Mouse (Mus musculus): ENCODE results near the gene Maml3. TPM values are rescaled to one million over a fixed set of nuclear protein-coding genes. Genes with fewer than 3 reads are reported as not detected.

The Maml3 gene
- polyA plus RNA-seq, 1 experiment from 2014 or later = 2.6 TPM

DNA sequence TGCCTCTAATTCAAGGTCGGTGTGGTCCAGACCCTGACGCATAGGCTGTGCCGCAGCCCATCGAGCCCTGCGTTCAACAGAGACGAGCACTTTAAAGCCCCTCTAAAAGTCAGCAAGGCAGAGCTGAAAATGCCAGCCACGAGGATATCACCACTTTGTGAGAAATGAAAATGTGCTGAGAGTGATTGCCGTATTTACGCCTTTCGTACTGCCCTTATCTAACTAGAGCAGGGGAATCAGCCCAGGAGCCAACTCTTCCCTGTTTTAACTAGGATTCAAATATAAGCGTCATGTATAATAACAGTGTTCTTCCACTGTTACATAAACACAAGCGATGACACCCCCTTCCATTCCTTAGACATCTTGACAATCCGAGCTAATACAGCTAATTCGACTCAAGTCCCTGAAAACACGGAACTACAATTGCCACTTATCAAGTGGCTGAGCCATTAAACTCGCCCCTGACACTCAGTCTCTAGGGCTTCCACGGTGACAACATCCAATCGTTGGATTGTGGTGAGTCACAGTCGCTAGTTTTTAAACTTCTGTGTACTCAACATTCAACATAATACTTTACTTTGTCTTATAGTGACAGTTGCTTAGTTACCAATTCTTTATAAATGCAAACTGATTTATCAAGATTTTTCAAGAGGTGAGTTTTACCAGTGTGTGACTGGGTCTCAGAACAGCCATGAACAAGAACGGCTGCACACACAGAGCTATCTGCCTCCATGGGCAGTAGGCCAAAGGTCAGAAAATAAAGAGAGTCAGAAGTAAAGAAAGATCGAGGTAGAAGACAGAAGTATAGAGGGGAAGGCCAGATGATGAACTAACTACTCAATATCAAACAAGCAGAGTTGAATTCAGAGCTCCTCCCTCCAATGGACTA is 106.1 kb downstream of the Maml3 start:
- H3K9me3 ChIP-seq (replicated peaks; ENCODE audit: control insufficient read depth, low read length) = no peaks in the 10 kb centered on the region

GRCm38 (mm10) chr3:51997616-51998015 is 107.3 kb downstream of the Maml3 start:
- Histone ChIP-seq H3K9me3 (replicated peaks; ENCODE audit: control insufficient read depth, low read length) (no peaks in the 10 kb centered on the region), H3K4me3 (ENCODE audit: low read depth, low read length) (no peak overlapping the region), H3K9ac (ENCODE audit: low read depth, low read length) (no peak overlapping the region), H3K36me3 (ENCODE audit: control insufficient read depth, insufficient read depth, low read length) (no peaks in the 10 kb centered on the region), H3K4me2 (no peak overlapping the region), H3K27me3 (ENCODE audit: control insufficient read depth, insufficient read depth, low read length) (no peaks in the 10 kb centered on the region), H3K27ac (ENCODE audit: low read depth, low read length) (no peak overlapping the region), H3K4me1 (ENCODE audit: control insufficient read depth, insufficient read depth, low read length) (peaks cover 5% of the 10 kb centered on the region; the same call in 1 of the 2 replicates)
- no peak for ATAC-seq (replicated peaks; ENCODE audit: insufficient number of reproducible peaks, low FRiP score, low TSS enrichment)
- 78% methylated on average over 11 of the region's 11 CpGs for WGBS (ENCODE audit: insufficient replicate concordance)

More for the DNA sequence above, 106.1 kb downstream of the Maml3 start:
- WGBS (ENCODE audit: insufficient replicate concordance) = 65% methylated on average over 21 of the region's 21 CpGs
- H3K4me3 ChIP-seq (ENCODE audit: low read depth, low read length) = no peak overlapping the region
- no peak overlapping the region for H3K27ac ChIP-seq (ENCODE audit: low read depth, low read length)
- no peaks in the 10 kb centered on the region for H3K27me3 ChIP-seq (ENCODE audit: control insufficient read depth, insufficient read depth, low read length)
- no peak overlapping the region for H3K9ac ChIP-seq (ENCODE audit: low read depth, low read length)
- H3K4me2 ChIP-seq = no peak overlapping the region
- H3K36me3 ChIP-seq (ENCODE audit: control insufficient read depth, insufficient read depth, low read length) = no peaks in the 10 kb centered on the region
- peaks cover 5% of the 10 kb centered on the region; the same call in 1 of the 2 replicates for H3K4me1 ChIP-seq (ENCODE audit: control insufficient read depth, insufficient read depth, low read length)
- ATAC-seq (replicated peaks; ENCODE audit: insufficient number of reproducible peaks, low FRiP score, low TSS enrichment) = no peak

GRCm38 (mm10) chr3:51986507-51986906 is 118.4 kb downstream of the Maml3 start:
- Histone ChIP-seq H3K4me1 (ENCODE audit: control insufficient read depth, insufficient read depth, low read length) (no peaks in the 10 kb centered on the region), H3K4me3 (ENCODE audit: low read depth, low read length) (no peak overlapping the region), H3K4me2 (no peak overlapping the region), H3K27me3 (ENCODE audit: control insufficient read depth, insufficient read depth, low read length) (no peaks in the 10 kb centered on the region), H3K36me3 (ENCODE audit: control insufficient read depth, insufficient read depth, low read length) (no peaks in the 10 kb centered on the region), H3K9me3 (replicated peaks; ENCODE audit: control insufficient read depth, low read length) (no peaks in the 10 kb centered on the region), H3K9ac (ENCODE audit: low read depth, low read length) (no peak overlapping the region), H3K27ac (ENCODE audit: low read depth, low read length) (no peak overlapping the region)
- ATAC-seq (replicated peaks; ENCODE audit: insufficient number of reproducible peaks, low FRiP score, low TSS enrichment) = no peak
- WGBS (ENCODE audit: insufficient replicate concordance) = 70% methylated on average over 6 of the region's 6 CpGs

- Histone ChIP-seq H3K9me3 (replicated peaks; ENCODE audit: control insufficient read depth, low read length) (no peaks in the 10 kb centered on the region), H3K4me2 (no peak overlapping the region), H3K4me3 (ENCODE audit: low read depth, low read length) (no peak overlapping the region), H3K9ac (ENCODE audit: low read depth, low read length) (no peak overlapping the region), H3K4me1 (ENCODE audit: control insufficient read depth, insufficient read depth, low read length) (no peaks in the 10 kb centered on the region), H3K27me3 (ENCODE audit: control insufficient read depth, insufficient read depth, low read length) (no peaks in the 10 kb centered on the region), H3K27ac (ENCODE audit: low read depth, low read length) (no peak overlapping the region), H3K36me3 (ENCODE audit: control insufficient read depth, insufficient read depth, low read length) (no peaks in the 10 kb centered on the region)
- no peak for ATAC-seq (replicated peaks; ENCODE audit: insufficient number of reproducible peaks, low FRiP score, low TSS enrichment)
- 66% methylated on average over 5 of the region's 5 CpGs for WGBS (ENCODE audit: insufficient replicate concordance)
These were observed 123.4 kb downstream of the Maml3 start for GRCm38 (mm10) chr3:51981496-51981895.

GRCm38 (mm10) chr3:51977654-51978352 is 127.1 kb downstream of the Maml3 start:
- Histone ChIP-seq H3K9ac (ENCODE audit: low read depth, low read length) (no peak overlapping the region), H3K4me2 (no peak overlapping the region), H3K9me3 (replicated peaks; ENCODE audit: control insufficient read depth, low read length) (no peaks in the 10 kb centered on the region), H3K36me3 (ENCODE audit: control insufficient read depth, insufficient read depth, low read length) (no peaks in the 10 kb centered on the region), H3K4me1 (ENCODE audit: control insufficient read depth, insufficient read depth, low read length) (0 out of 2 replicates have a peak, but pooled peaks cover 2% of the 10 kb centered on the region), H3K4me3 (ENCODE audit: low read depth, low read length) (no peak overlapping the region), H3K27me3 (ENCODE audit: control insufficient read depth, insufficient read depth, low read length) (no peaks in the 10 kb centered on the region), H3K27ac (ENCODE audit: low read depth, low read length) (no peak overlapping the region)
- ATAC-seq (replicated peaks; ENCODE audit: insufficient number of reproducible peaks, low FRiP score, low TSS enrichment) = no peak
- 65% methylated on average over 8 of the region's 8 CpGs for WGBS (ENCODE audit: insufficient replicate concordance)

GRCm38 (mm10) chr3:51974601-51975000 is 130.3 kb downstream of the Maml3 start:
- Histone ChIP-seq H3K4me1 (ENCODE audit: control insufficient read depth, insufficient read depth, low read length) (0 out of 2 replicates have a peak, but pooled peaks cover 2% of the 10 kb centered on the region), H3K9ac (ENCODE audit: low read depth, low read length) (no peak overlapping the region), H3K9me3 (replicated peaks; ENCODE audit: control insufficient read depth, low read length) (no peaks in the 10 kb centered on the region), H3K36me3 (ENCODE audit: control insufficient read depth, insufficient read depth, low read length) (no peaks in the 10 kb centered on the region), H3K4me3 (ENCODE audit: low read depth, low read length) (no peak overlapping the region), H3K27ac (ENCODE audit: low read depth, low read length) (no peak overlapping the region), H3K4me2 (no peak overlapping the region), H3K27me3 (ENCODE audit: control insufficient read depth, insufficient read depth, low read length) (no peaks in the 10 kb centered on the region)
- ATAC-seq (replicated peaks; ENCODE audit: insufficient number of reproducible peaks, low FRiP score, low TSS enrichment) = no peak
- 87% methylated on average over 7 of the region's 7 CpGs for WGBS (ENCODE audit: insufficient replicate concordance)

GRCm38 (mm10) chr3:51974153-51974552 is 130.7 kb downstream of the Maml3 start:
- ATAC-seq (replicated peaks; ENCODE audit: insufficient number of reproducible peaks, low FRiP score, low TSS enrichment) = no peak
- Histone ChIP-seq H3K4me3 (ENCODE audit: low read depth, low read length) (no peak overlapping the region), H3K4me2 (no peak overlapping the region), H3K9ac (ENCODE audit: low read depth, low read length) (no peak overlapping the region), H3K4me1 (ENCODE audit: control insufficient read depth, insufficient read depth, low read length) (0 out of 2 replicates have a peak, but pooled peaks cover 2% of the 10 kb centered on the region), H3K27ac (ENCODE audit: low read depth, low read length) (no peak overlapping the region), H3K27me3 (ENCODE audit: control insufficient read depth, insufficient read depth, low read length) (no peaks in the 10 kb centered on the region), H3K36me3 (ENCODE audit: control insufficient read depth, insufficient read depth, low read length) (no peaks in the 10 kb centered on the region), H3K9me3 (replicated peaks; ENCODE audit: control insufficient read depth, low read length) (no peaks in the 10 kb centered on the region)
- 88% methylated on average over 6 of the region's 6 CpGs for WGBS (ENCODE audit: insufficient replicate concordance)

DNA sequence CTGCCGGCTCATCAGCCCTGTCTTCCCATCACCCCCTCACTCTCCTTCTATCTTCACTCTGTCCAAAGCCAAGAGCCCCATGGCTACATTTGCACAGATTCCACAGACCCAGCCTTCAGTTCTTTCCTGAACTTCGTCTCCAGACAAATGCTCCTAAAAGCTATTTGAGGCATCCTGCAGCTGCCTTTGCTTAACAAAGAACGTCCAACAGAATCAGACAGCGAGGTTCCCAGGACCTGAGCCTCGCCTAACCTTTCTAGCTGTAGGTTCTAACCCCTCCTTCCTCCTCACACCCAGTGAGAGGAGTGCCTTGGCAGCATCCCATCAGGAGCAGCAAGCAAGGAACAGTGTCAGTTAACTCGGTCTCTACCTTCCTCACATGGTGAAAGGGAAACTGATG is 132.3 kb downstream of the Maml3 start:
- no peaks in the 10 kb centered on the region for H3K27me3 ChIP-seq (ENCODE audit: control insufficient read depth, insufficient read depth, low read length)
- H3K36me3 ChIP-seq (ENCODE audit: control insufficient read depth, insufficient read depth, low read length) = no peaks in the 10 kb centered on the region
- H3K9me3 ChIP-seq (replicated peaks; ENCODE audit: control insufficient read depth, low read length) = no peaks in the 10 kb centered on the region
- no peak for ATAC-seq (replicated peaks; ENCODE audit: insufficient number of reproducible peaks, low FRiP score, low TSS enrichment)
- H3K9ac ChIP-seq (ENCODE audit: low read depth, low read length) = no peak overlapping the region
- 63% methylated on average over 6 of the region's 6 CpGs for WGBS (ENCODE audit: insufficient replicate concordance)
- H3K27ac ChIP-seq (ENCODE audit: low read depth, low read length) = no peak overlapping the region
- no peak overlapping the region for H3K4me2 ChIP-seq
- no peak overlapping the region for H3K4me3 ChIP-seq (ENCODE audit: low read depth, low read length)
- 0 out of 2 replicates have a peak, but pooled peaks cover 2% of the 10 kb centered on the region for H3K4me1 ChIP-seq (ENCODE audit: control insufficient read depth, insufficient read depth, low read length)
